Mouse (Mus musculus): ENCODE data around the gene 1700018B08Rik. TPM values are rescaled to one million over a fixed set of nuclear protein-coding genes. Genes with fewer than 3 reads are reported as not detected.

1700018B08Rik gene
- polyA plus RNA-seq, 1 experiment = not detected

DNA sequence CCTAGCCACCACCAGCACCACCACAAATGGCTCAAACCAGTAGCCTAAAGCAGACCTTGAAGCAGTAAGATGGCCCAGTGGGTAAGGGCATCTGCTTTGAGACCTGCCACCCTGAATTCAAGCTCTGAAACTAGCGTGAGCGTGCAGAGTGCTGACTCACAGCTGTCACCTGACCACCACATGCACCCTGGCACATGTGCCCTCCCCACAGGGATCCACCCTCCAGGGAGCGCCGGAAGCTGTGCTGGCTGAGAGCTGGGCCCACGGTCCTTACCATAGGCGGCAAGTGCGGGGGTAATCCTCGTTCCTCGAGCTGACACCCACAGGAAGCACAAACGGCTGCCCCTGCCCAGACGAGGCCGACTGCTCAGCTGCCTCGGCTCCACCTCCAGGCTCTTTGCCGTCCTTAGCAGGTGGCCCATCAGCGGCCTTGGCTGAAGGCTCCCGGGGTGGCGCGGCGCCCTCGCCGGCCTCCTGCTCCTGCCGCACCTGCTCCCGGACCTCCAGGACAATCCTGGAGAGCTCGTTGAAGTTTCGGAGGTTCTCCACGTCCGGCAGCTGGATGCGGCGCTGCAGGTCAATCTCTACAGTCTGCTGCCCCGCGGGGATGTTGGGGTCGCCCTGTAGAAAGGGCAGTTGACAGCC, 9.8 kb upstream of the 1700018B08Rik start:
- H3K4me3 ChIP-seq = no peak overlapping the region
- no peak overlapping the region for H3ac ChIP-seq (ENCODE audit: control insufficient read depth, insufficient read length)
- no peaks in the 10 kb centered on the region for H3K27me3 ChIP-seq (ENCODE audit: control insufficient read depth, insufficient read depth, insufficient read length)
- H3K36me3 ChIP-seq (ENCODE audit: control insufficient read depth, insufficient read depth) = peaks cover 3% of the 10 kb centered on the region
- TF ChIP-seq MYOD1 (IDR thresholded peaks at IDR 0.05; ENCODE audit: control insufficient read depth in 1 of 3, insufficient read length in 2 of 3, low read depth in 2 of 3) (peak in 2 of 3 experiments; percentile 7 to 59), MYOG (IDR thresholded peaks at IDR 0.05; ENCODE audit: control insufficient read depth in 1 of 3, insufficient read depth in 1 of 3, insufficient read length in 2 of 3, low read depth in 2 of 3) (peak in 2 of 3 experiments; percentile 4 to 66), CEBPB (IDR thresholded peaks at IDR 0.05; ENCODE audit: insufficient read depth, poor library complexity, severe bottlenecking) (no peak)
- H3K4me2 ChIP-seq (ENCODE audit: low read depth) = no peak overlapping the region
- H3K79me2 ChIP-seq (ENCODE audit: control insufficient read depth, insufficient read depth) = no peaks in the 10 kb centered on the region

DNA sequence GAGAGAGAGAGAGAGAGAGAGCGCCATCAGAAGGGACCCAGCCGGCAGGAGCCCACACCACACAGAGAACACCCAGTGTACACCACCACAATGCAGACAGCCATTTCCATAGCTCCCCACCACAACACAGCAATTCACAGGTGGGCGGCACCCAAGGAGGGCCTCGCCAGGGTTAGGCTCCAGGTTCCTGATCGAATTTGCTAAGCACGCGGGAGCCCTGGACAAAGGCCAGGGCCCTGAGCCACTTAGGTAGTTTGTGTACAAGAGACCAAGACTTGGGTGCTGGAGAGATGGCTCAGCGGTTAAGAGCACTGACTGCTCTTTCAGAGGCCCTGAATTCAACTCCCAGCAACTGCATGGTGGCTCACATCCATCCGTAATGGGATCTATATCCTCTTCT, 8.4 kb upstream of the 1700018B08Rik start:
- no peak overlapping the region for H3ac ChIP-seq (ENCODE audit: control insufficient read depth, insufficient read length)
- no peaks in the 10 kb centered on the region for H3K27me3 ChIP-seq (ENCODE audit: control insufficient read depth, insufficient read depth, insufficient read length)
- H3K79me2 ChIP-seq (ENCODE audit: control insufficient read depth, insufficient read depth) = no peaks in the 10 kb centered on the region
- TF ChIP-seq MYOD1 (IDR thresholded peaks at IDR 0.05; ENCODE audit: control insufficient read depth in 1 of 3, insufficient read length in 2 of 3, low read depth in 2 of 3) (no peak), TCF3 (IDR thresholded peaks at IDR 0.05; ENCODE audit: insufficient read length, low read depth) (no peak), REST (IDR thresholded peaks at IDR 0.05; ENCODE audit: insufficient read depth, insufficient read length) (no peak)
- H3K4me2 ChIP-seq (ENCODE audit: low read depth) = no peak overlapping the region
- peaks cover 3% of the 10 kb centered on the region for H3K36me3 ChIP-seq (ENCODE audit: control insufficient read depth, insufficient read depth)
- no peak overlapping the region for H3K4me3 ChIP-seq

DNA sequence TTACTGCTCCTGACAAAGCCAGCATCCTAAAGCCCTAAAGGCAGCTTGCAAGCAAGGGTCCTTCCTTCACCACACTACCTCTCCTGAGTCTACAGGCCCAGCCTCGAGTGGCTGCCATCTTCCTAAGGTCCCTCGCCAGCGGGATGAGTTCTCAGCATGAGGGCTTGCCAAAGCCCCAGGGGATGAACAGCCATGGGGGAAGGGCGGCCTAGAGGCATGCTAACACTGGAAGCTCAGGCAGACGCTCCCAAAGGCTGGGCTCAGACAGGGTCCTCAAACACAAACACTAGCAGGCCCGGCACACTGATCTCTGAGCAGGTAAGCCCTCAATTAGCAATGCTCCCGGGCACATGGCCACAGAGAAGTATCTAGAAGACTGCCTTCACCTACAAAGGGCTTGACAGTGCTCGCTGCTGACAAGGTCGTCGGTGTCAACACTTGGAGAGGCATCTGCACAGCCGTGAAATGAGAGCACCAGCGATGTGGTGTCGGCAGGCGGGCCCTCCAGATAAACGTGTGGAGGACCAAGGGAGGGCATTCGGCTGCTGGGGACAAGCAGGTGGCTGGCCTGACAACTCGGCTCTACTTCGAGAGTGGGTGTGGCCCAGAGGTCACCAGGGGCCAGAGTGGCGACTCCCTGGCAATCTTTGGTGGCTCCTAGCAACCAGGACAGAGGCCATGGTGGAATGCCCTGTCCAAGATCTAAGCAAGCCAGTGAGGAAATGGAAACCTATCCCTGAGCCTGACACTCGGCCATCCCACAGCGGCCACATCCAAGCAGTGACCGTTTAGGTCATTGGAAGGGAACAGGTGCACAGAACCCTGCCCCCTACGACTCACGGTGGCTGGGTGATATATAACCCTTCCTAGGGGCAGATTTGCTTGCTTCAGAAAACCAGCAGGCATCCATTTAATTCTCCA, 7.2 kb upstream of the 1700018B08Rik start:
- H3K27me3 ChIP-seq (ENCODE audit: control insufficient read depth, insufficient read depth, insufficient read length) = no peaks in the 10 kb centered on the region
- no peak overlapping the region for H3K4me3 ChIP-seq
- no peak overlapping the region for H3ac ChIP-seq (ENCODE audit: control insufficient read depth, insufficient read length)
- H3K79me2 ChIP-seq (ENCODE audit: control insufficient read depth, insufficient read depth) = no peaks in the 10 kb centered on the region
- TF ChIP-seq E2F4 (IDR thresholded peaks at IDR 0.05; ENCODE audit: insufficient read depth) (no peak), MYOD1 (IDR thresholded peaks at IDR 0.05; ENCODE audit: control insufficient read depth in 1 of 3, insufficient read length in 2 of 3, low read depth in 2 of 3) (peak in 1 of 3 experiments; percentile 76), MYOG (IDR thresholded peaks at IDR 0.05; ENCODE audit: control insufficient read depth in 1 of 3, insufficient read depth in 1 of 3, insufficient read length in 2 of 3, low read depth in 2 of 3) (peak in 1 of 3 experiments; percentile 56), TCF3 (IDR thresholded peaks at IDR 0.05; ENCODE audit: insufficient read length, low read depth) (no peak)
- no peak overlapping the region for H3K4me2 ChIP-seq (ENCODE audit: low read depth)
- H3K36me3 ChIP-seq (ENCODE audit: control insufficient read depth, insufficient read depth) = peaks cover 3% of the 10 kb centered on the region

DNA sequence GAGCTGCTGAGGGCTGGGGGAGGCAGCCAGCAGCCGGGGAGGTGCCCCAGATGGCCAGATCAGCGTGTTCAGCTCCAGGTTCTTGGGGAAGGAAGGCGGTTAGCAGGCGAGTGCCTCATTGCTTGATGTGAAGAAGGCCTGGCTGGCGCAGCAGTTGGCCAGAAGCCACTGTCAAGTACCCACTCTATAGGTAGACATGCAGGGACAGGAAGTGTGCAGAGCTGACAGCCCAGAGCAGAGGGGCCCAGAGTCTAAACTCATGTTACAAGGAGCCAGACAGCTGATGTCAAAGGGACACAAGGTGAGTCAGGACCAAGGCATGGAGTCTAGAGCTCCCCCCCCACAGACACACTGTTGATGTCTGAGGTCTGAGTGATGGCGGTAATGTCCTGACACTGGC, 5.9 kb upstream of the 1700018B08Rik start:
- H3ac ChIP-seq (ENCODE audit: control insufficient read depth, insufficient read length) = no peak overlapping the region
- no peaks in the 10 kb centered on the region for H3K79me2 ChIP-seq (ENCODE audit: control insufficient read depth, insufficient read depth)
- peaks cover 9% of the 10 kb centered on the region for H3K27me3 ChIP-seq (ENCODE audit: control insufficient read depth, insufficient read depth, insufficient read length)
- TF ChIP-seq POLR2A (IDR thresholded peaks at IDR 0.05; ENCODE audit: insufficient read length, low read depth) (no peak), E2F4 (IDR thresholded peaks at IDR 0.05; ENCODE audit: insufficient read depth) (no peak), MYOD1 (IDR thresholded peaks at IDR 0.05; ENCODE audit: control insufficient read depth in 1 of 3, insufficient read length in 2 of 3, low read depth in 2 of 3) (no peak), TCF3 (IDR thresholded peaks at IDR 0.05; ENCODE audit: insufficient read length, low read depth) (no peak), POLR2AphosphoS2 (IDR thresholded peaks at IDR 0.05; ENCODE audit: insufficient read length, low read depth) (no peak), CEBPB (IDR thresholded peaks at IDR 0.05; ENCODE audit: insufficient read depth, poor library complexity, severe bottlenecking) (no peak), MYOG (IDR thresholded peaks at IDR 0.05; ENCODE audit: control insufficient read depth in 1 of 3, insufficient read depth in 1 of 3, insufficient read length in 2 of 3, low read depth in 2 of 3) (no peak), MAX (IDR thresholded peaks at IDR 0.05; ENCODE audit: low read depth) (no peak)
- H3K4me2 ChIP-seq (ENCODE audit: low read depth) = no peak overlapping the region
- H3K36me3 ChIP-seq (ENCODE audit: control insufficient read depth, insufficient read depth) = peaks cover 3% of the 10 kb centered on the region
- H3K4me3 ChIP-seq = no peak overlapping the region

DNA sequence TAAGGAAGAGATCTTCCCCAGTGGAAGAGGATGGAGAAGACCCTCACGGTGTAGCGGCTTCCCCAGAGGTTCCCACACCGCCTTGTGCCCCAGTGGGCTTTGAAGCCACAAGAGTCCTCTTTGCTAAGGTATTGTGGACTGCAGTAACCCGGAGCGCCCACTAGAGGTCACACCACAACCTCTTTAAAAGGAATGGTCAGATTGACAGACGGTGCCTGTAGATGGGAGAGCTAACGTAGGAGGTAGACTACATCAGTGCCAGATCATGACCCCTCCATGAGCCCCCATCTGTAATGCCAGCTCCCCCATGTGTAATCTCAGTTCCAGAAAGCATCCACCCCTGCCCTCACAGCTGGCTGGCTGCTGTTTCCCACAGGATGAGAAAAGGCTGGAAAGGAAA, 3.0 kb upstream of the 1700018B08Rik start:
- Histone ChIP-seq H3ac (ENCODE audit: control insufficient read depth, insufficient read length) (no peak overlapping the region), H3K27me3 (ENCODE audit: control insufficient read depth, insufficient read depth, insufficient read length) (peaks cover 23% of the 10 kb centered on the region), H3K4me3 (no peak overlapping the region), H3K4me2 (ENCODE audit: low read depth) (no peak overlapping the region), H3K79me2 (ENCODE audit: control insufficient read depth, insufficient read depth) (no peaks in the 10 kb centered on the region), H3K36me3 (ENCODE audit: control insufficient read depth, insufficient read depth) (no peaks in the 10 kb centered on the region)
- TF ChIP-seq E2F4 (IDR thresholded peaks at IDR 0.05; ENCODE audit: insufficient read depth) = no peak
- TF ChIP-seq MYOD1 (IDR thresholded peaks at IDR 0.05; ENCODE audit: control insufficient read depth in 1 of 3, insufficient read length in 2 of 3, low read depth in 2 of 3) = no peak
- TF ChIP-seq MAX (IDR thresholded peaks at IDR 0.05; ENCODE audit: low read depth) = no peak
- no peak for TF ChIP-seq TCF12 (IDR thresholded peaks at IDR 0.05; ENCODE audit: insufficient read depth, poor library complexity, severe bottlenecking)
- TF ChIP-seq MYOG (IDR thresholded peaks at IDR 0.05; ENCODE audit: control insufficient read depth in 1 of 3, insufficient read depth in 1 of 3, insufficient read length in 2 of 3, low read depth in 2 of 3) = no peak
- no peak for TF ChIP-seq REST (IDR thresholded peaks at IDR 0.05; ENCODE audit: insufficient read depth, insufficient read length)
- TF ChIP-seq USF1 (IDR thresholded peaks at IDR 0.05; ENCODE audit: low read depth) = no peak
- TF ChIP-seq POLR2AphosphoS2 (IDR thresholded peaks at IDR 0.05; ENCODE audit: insufficient read length, low read depth) = no peak
- no peak for TF ChIP-seq SRF (IDR thresholded peaks at IDR 0.05; ENCODE audit: control insufficient read depth, insufficient read length, low read depth)
- no peak for TF ChIP-seq TCF3 (IDR thresholded peaks at IDR 0.05; ENCODE audit: insufficient read length, low read depth)
- no peak for TF ChIP-seq CEBPB (IDR thresholded peaks at IDR 0.05; ENCODE audit: insufficient read depth, poor library complexity, severe bottlenecking)
- TF ChIP-seq POLR2A (IDR thresholded peaks at IDR 0.05; ENCODE audit: insufficient read length, low read depth) = no peak
